Mouse (Mus musculus): ENCODE measurements around the gene AC124108.1. TPM values are rescaled to one million over a fixed set of nuclear protein-coding genes. Genes with fewer than 3 reads are reported as not detected.

The AC124108.1 gene
- not detected in 2 replicates for polyA plus RNA-seq (2012; rRNA removed)

GRCm38 (mm10) chr1:132191093-132191785, at the start of gene AC124108.1, which contains the start of gene Lemd1:
Gene AC124108.1, plus strand, starts transcription at chr1:132191457.
Gene Lemd1, plus strand, starts transcription at chr1:132191431.
- WGBS, result 2% methylated on average over 34 of the region's 34 CpGs
- no peak for DNase-seq
- H3K4me1 ChIP-seq (ENCODE audit: control insufficient read depth, insufficient read depth, low read length), result peaks cover 4% of the 10 kb centered on the region
- no peak for TF ChIP-seq CTCF (IDR thresholded peaks at IDR 0.05; ENCODE audit: insufficient read depth, low read length)
- TF ChIP-seq POLR2A (IDR thresholded peaks at IDR 0.05; ENCODE audit: borderline replicate concordance, extremely low read depth, low read depth, low read length), result no peak
- H3K4me3 ChIP-seq (replicated peaks; ENCODE audit: extremely low read depth, low read depth, low read length), result peak within 1 kb of the TSS; percentile 41

DNA sequence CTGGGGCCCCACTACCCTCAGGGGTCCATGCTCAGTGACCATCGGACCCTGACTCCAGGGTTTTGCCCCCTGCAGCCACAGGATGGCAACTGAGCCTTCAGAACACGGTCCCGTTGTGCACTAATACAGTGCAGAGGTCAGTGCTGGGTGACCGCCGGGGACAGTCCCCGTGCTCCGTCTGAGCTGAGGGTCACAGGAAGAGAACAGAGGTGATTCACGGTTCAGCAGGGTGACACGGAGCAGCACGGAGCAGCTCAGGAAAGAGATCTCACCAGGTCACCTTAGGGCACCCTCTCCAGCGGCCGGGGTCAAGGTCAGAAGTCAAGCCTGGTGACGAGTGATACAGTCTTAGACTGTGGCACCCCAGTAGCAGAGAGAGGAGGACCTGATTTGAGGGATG, 49.5 kb upstream of the AC124108.1 start:
- 76% methylated on average over 13 of the region's 13 CpGs for WGBS
- Histone ChIP-seq H3K4me3 (replicated peaks; ENCODE audit: extremely low read depth, low read depth, low read length) (no peak overlapping the region), H3K4me1 (ENCODE audit: control insufficient read depth, insufficient read depth, low read length) (no peaks in the 10 kb centered on the region)
- no peak for TF ChIP-seq POLR2A (IDR thresholded peaks at IDR 0.05; ENCODE audit: borderline replicate concordance, extremely low read depth, low read depth, low read length)
- no peak for TF ChIP-seq CTCF (IDR thresholded peaks at IDR 0.05; ENCODE audit: insufficient read depth, low read length)
- DNase-seq, result no peak

GRCm38 (mm10) chr1:132143079-132143478, 48.2 kb upstream of the AC124108.1 start:
- TF ChIP-seq POLR2A (IDR thresholded peaks at IDR 0.05; ENCODE audit: borderline replicate concordance, extremely low read depth, low read depth, low read length) (no peak), CTCF (IDR thresholded peaks at IDR 0.05; ENCODE audit: insufficient read depth, low read length) (no peak)
- no peak overlapping the region for H3K4me3 ChIP-seq (replicated peaks; ENCODE audit: extremely low read depth, low read depth, low read length)
- DNase-seq, result no peak
- no peaks in the 10 kb centered on the region for H3K4me1 ChIP-seq (ENCODE audit: control insufficient read depth, insufficient read depth, low read length)
- WGBS, result 18% methylated on average over 5 of the region's 5 CpGs

DNA sequence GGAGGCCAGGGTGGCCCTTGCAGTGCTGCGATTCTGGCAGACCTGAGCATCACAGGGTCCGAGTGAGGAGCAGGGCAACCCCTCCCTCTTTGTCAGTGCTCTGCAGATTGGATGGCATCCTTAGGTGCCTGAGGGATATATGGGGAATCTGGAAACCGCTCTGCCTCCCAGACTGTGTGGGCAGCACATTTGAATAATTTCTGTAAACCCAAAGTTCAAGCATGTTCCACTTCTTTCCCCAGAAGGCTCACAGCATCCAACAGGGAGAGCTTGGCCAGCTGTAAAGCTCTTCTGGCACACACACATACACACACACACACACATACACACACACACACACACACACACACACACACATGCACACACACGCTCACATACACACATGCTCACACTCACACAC, 47.5 kb upstream of the AC124108.1 start:
- Histone ChIP-seq H3K4me1 (ENCODE audit: control insufficient read depth, insufficient read depth, low read length) (no peaks in the 10 kb centered on the region), H3K4me3 (replicated peaks; ENCODE audit: extremely low read depth, low read depth, low read length) (no peak overlapping the region)
- no peak for DNase-seq
- WGBS, result 68% methylated on average over 4 of the region's 4 CpGs
- TF ChIP-seq POLR2A (IDR thresholded peaks at IDR 0.05; ENCODE audit: borderline replicate concordance, extremely low read depth, low read depth, low read length) (no peak), CTCF (IDR thresholded peaks at IDR 0.05; ENCODE audit: insufficient read depth, low read length) (no peak)

- WGBS, result 63% methylated on average over 2 of the region's 2 CpGs
- no peak for TF ChIP-seq CTCF (IDR thresholded peaks at IDR 0.05; ENCODE audit: insufficient read depth, low read length)
- TF ChIP-seq POLR2A (IDR thresholded peaks at IDR 0.05; ENCODE audit: borderline replicate concordance, extremely low read depth, low read depth, low read length), result no peak
- H3K4me3 ChIP-seq (replicated peaks; ENCODE audit: extremely low read depth, low read depth, low read length), result no peak overlapping the region
- no peaks in the 10 kb centered on the region for H3K4me1 ChIP-seq (ENCODE audit: control insufficient read depth, insufficient read depth, low read length)
- DNase-seq, result no peak
Observed at GRCm38 (mm10) chr1:132144223-132144622, 47.0 kb upstream of the AC124108.1 start.

DNA sequence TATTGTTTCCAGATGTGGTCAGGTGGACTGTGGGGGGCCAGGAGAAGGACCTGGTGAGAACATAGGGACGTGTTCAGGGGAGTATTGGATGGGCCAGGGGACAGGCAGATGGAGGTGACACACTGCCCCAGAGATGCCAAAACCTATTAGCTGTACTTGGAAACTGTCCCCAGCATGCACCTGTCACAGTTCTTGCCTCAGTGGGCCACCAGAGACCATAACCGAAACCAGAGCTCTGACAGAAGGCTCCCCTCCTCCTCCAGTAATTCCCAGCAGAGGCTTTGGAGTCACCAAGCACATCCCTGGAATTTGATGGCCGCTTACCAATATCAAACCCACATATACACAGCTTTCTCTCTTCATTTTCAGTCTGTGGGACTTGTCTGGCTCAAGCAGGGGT, 46.4 kb upstream of the AC124108.1 start:
- WGBS, result 85% methylated on average over 3 of the region's 3 CpGs
- no peak overlapping the region for H3K4me3 ChIP-seq (replicated peaks; ENCODE audit: extremely low read depth, low read depth, low read length)
- no peak for TF ChIP-seq POLR2A (IDR thresholded peaks at IDR 0.05; ENCODE audit: borderline replicate concordance, extremely low read depth, low read depth, low read length)
- no peak for TF ChIP-seq CTCF (IDR thresholded peaks at IDR 0.05; ENCODE audit: insufficient read depth, low read length)
- DNase-seq, result no peak
- no peaks in the 10 kb centered on the region for H3K4me1 ChIP-seq (ENCODE audit: control insufficient read depth, insufficient read depth, low read length)

- no peak overlapping the region for H3K4me3 ChIP-seq (replicated peaks; ENCODE audit: extremely low read depth, low read depth, low read length)
- TF ChIP-seq CTCF (IDR thresholded peaks at IDR 0.05; ENCODE audit: insufficient read depth, low read length) (no peak), POLR2A (IDR thresholded peaks at IDR 0.05; ENCODE audit: borderline replicate concordance, extremely low read depth, low read depth, low read length) (no peak)
- 0 out of 2 replicates have a peak, but pooled peaks cover 3% of the 10 kb centered on the region for H3K4me1 ChIP-seq (ENCODE audit: control insufficient read depth, insufficient read depth, low read length)
- 72% methylated on average over 8 of the region's 8 CpGs for WGBS
- DNase-seq, result no peak
Observed at GRCm38 (mm10) chr1:132145973-132146685, 45.1 kb upstream of the AC124108.1 start.

DNA sequence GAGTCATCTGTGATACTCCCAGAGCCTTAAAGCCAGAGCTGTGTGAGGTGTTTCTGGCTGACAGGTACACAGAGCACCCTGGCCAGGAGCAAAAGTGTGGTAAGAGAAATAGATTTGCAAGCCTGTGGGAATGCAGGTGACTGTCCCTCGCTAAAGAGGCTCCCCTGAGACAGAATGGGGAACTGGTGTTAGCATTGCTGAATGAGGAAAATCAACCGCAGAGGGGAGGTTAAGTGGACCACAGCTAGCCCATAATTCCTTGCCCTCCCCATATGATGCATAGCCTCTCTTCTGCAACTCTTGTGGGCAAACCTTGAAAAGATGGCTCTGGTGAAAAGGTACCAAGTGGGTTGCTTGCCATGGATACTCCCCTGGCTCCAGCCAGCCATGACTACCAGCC, 41.8 kb upstream of the AC124108.1 start:
- no peak overlapping the region for H3K4me3 ChIP-seq (replicated peaks; ENCODE audit: extremely low read depth, low read depth, low read length)
- TF ChIP-seq POLR2A (IDR thresholded peaks at IDR 0.05; ENCODE audit: borderline replicate concordance, extremely low read depth, low read depth, low read length), result no peak
- TF ChIP-seq CTCF (IDR thresholded peaks at IDR 0.05; ENCODE audit: insufficient read depth, low read length), result no peak
- DNase-seq, result no peak
- H3K4me1 ChIP-seq (ENCODE audit: control insufficient read depth, insufficient read depth, low read length), result peaks cover 11% of the 10 kb centered on the region; the same call in 1 of the 2 replicates
- 68% methylated on average over 2 of the region's 2 CpGs for WGBS

- no peak overlapping the region for H3K4me3 ChIP-seq (replicated peaks; ENCODE audit: extremely low read depth, low read depth, low read length)
- WGBS, result 66% methylated on average over 1 of the region's 1 CpGs
- peaks cover 11% of the 10 kb centered on the region; the same call in 1 of the 2 replicates for H3K4me1 ChIP-seq (ENCODE audit: control insufficient read depth, insufficient read depth, low read length)
- TF ChIP-seq CTCF (IDR thresholded peaks at IDR 0.05; ENCODE audit: insufficient read depth, low read length), result no peak
- TF ChIP-seq POLR2A (IDR thresholded peaks at IDR 0.05; ENCODE audit: borderline replicate concordance, extremely low read depth, low read depth, low read length), result no peak
- no peak for DNase-seq
Observed at GRCm38 (mm10) chr1:132150171-132150570, 41.1 kb upstream of the AC124108.1 start.
